Mouse (Mus musculus) E14TG2a.4 (cell line): ENCODE measurements at regions not wholly inside any gene's neighbourhood (a gene's known extent, or its start where the extent isn't known, plus 50 kb on each side); places are given as distances from the start of the nearest gene placed in this dataset.

Experiments used
- CTCF ChIP-seq: conservative IDR thresholded peaks from 2 replicates; pipeline ENCODE4 v1.5.1; 2014; ENCODE audit warnings: low read length
- NANOG ChIP-seq: IDR thresholded peaks from 2 replicates; pipeline ENCODE4 v1.6.1; 2014; ENCODE audit warnings: borderline replicate concordance, low read length, mixed read lengths

DNA sequence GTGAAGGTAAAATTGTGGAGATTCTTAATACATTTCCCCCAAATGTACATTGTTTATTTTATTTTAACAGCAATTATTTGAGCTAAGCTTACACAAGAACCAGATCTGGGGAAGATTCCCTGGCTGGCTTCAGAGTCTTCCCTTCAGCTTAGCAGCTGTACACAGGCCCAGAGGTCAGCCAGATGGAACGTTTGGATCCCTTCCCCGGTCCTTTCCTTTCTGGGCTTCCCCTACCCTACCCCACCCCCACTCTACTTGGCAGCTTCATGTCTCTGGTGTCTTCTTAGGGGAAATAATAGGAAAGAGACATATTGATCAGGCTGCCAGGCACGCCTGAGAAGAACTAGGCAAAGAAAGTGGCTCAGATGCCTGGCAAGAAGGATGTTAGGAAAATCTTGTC lies 172.4 kb downstream of the Zfp330 start:
- TF ChIP-seq CTCF, result no peak
- TF ChIP-seq NANOG, result no peak
